Mouse (Mus musculus) gastrocnemius, adult 2 months (tissue): Measurements from ENCODE around the gene Phip. TPM values are rescaled to one million over a fixed set of nuclear protein-coding genes. Genes with fewer than 3 reads are reported as not detected.
A peak's percentile ranks its signal among the peaks of the same experiment; 100 is the strongest.

Experiments
- DNase-seq: peaks from one replicate; pipeline ENCODE4 v3.0.0; 2022
- H3K27ac ChIP-seq: fragments of 200-600 bp; 2 replicates; pipeline ENCODE4 v1.8.1; 2022; ENCODE audit warnings: mild to moderate bottlenecking
- H3K4me3 ChIP-seq: fragments of 200-600 bp; 2 replicates; pipeline ENCODE4 v1.8.1; 2022; ENCODE audit warnings: mild to moderate bottlenecking, moderate library complexity
- CTCF ChIP-seq: fragments of 200-600 bp; IDR thresholded peaks from 2 replicates; pipeline ENCODE4 v1.8.1; 2022; ENCODE audit warnings: antibody characterized with exemption, mild to moderate bottlenecking, moderate library complexity
- intact Hi-C: fragments of 180-260 bp; cut with DNase I; formaldehyde crosslinking; loops from one replicate; pipeline ENCODE4 v1.15.1; 2025
- total RNA-seq, 2 experiments: library from RNA; stranded (reverse); gene quantifications; 2 replicates each; pipeline ENCODE4 v1.2.3; 2021

Gene Phip
- total RNA-seq, 2 experiments from 2014 or later = 30.2 to 32.7 TPM

DNA sequence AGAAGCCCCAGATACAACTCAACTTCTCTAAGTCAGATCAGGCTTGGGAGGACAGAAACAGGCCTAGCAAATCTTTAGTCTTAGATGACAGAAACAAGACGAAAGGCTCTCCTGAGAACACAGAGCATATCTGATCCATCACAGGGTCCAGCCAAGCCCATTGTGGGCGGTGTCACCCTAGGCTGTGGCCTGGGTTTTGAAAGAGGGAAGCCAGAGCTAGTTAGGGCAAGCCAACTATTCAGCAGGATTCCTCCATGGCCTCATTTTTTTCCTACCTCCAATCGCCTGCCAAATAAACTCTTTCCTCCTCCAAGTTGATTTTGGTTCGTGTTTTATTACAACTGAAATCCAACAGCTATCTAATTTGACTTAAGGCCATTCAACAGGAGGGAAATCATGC is 114.0 kb downstream of the Phip start:
- TF ChIP-seq CTCF = no peak
- Histone ChIP-seq H3K27ac (no peak overlapping the region), H3K4me3 (no peak overlapping the region)
- intact Hi-C loops = no loop called here
- DNase-seq = peak; percentile 22

DNA sequence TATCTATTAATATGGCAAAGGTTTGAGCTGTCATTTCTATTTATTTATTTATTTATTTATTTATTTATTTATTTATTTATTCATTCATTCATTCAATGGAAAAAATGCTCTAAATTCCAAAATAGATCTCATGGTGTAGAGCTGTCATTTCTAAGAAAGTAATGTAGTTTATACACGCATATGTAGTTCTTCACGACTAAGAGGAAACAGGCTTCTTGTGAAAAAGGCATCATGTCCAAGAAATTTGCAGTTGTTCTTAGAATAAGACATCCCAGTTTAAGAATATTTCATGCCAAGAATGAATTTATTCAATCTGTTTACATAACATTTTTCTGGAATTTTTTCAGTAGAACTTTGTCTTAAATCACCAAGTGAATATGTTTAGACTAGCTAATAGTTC is 114.5 kb downstream of the Phip start:
- DNase-seq = no peak
- Histone ChIP-seq H3K27ac (no peak overlapping the region), H3K4me3 (no peak overlapping the region)
- no peak for TF ChIP-seq CTCF
- intact Hi-C loops = no loop called here

DNA sequence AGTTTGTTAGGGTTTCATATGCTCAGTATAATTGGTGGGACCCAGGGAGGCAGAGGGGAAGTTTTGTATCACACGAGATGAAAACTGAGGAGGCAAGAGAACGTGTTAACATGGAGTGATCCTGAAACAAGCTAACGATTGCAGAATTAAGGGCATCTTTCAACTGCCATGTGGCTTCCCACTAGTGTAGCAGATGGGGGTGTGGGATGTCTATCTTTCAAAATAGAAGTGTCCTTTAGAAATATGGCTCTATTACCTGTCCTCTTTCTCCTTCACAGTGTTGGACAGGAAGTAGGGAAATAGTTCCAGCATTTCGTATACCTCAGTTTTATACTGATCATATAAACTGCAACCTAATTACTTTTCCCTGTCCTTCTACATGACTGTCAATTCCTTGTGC is 119.1 kb downstream of the Phip start:
- H3K4me3 ChIP-seq = no peak overlapping the region
- no peak for TF ChIP-seq CTCF
- intact Hi-C loops = no loop called here
- DNase-seq = no peak
- no peak overlapping the region for H3K27ac ChIP-seq

DNA sequence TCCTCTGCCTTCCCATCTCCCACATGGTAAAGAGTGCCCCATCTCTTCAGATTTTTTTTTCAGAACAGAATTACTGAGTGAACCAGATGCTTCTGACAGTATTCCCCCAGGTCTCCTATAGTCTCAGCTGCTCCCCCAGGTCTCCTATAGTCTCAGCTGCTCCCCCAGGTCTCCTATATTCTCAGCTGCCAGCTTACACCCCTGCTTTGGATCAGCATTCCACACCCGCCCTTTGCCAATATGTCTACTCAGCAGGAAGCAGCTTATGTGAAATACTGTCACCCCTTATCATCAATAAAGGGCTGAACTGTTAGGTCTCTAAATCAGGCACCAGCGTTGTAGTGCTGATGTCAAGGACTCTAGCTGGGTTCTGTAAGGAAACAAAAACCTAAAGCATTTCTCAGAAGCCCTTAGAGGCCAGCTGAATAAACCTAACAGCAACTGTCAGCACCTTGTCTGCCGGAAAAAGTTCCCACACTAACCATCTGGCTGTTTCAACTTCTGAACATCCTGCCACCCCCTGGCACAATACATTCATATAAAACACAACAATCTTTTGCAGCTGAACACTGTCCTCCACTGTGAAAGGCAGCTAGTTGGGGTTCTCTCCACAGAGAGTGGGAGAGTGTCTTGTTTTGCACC is 120.2 kb downstream of the Phip start:
- intact Hi-C loops = no loop called here
- no peak for TF ChIP-seq CTCF
- Histone ChIP-seq H3K27ac (no peak overlapping the region), H3K4me3 (no peak overlapping the region)
- DNase-seq = no peak

DNA sequence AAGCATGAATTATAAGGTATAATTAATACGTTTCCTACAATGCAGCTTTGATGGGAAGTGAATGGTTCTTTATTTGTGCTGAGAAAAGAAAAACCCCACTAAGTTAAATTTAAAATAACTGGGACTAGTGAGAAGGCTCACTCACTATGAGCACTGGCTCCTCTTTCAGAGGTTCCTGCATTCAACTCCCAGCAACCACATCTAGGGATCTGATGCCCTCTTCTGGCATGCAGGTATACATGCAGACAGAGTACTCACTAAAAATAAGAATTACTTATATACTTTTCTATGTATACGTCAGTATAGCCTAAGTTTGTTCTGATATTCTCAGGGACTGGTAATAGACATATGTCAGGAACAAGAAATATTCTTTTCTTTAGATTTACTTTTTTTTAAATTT is 121.3 kb downstream of the Phip start:
- Histone ChIP-seq H3K27ac (no peak overlapping the region), H3K4me3 (no peak overlapping the region)
- DNase-seq = no peak
- TF ChIP-seq CTCF = peak; percentile 52
- intact Hi-C loops = no loop called here

DNA sequence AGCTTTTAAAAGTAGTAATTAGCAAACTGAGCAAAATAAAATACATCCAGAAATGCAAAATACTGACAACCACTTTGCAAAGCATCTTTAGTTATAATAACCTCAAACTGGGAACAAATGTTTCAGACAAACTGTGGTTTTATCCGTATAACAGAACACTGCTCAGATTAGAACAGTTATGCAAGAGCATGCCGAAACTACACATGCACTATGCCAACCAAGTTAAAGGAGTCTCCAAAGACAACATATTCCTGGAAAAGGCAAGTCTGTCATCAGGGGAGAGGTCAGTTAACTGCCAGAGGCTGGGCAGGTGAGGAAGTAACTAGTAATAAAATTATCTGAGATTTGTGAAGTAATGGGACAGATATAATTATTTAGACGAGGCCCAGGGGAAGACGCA is 132.6 kb downstream of the Phip start:
- H3K4me3 ChIP-seq = no peak overlapping the region
- no peak for DNase-seq
- H3K27ac ChIP-seq = no peak overlapping the region
- no peak for TF ChIP-seq CTCF
- intact Hi-C loops = no loop called here

DNA sequence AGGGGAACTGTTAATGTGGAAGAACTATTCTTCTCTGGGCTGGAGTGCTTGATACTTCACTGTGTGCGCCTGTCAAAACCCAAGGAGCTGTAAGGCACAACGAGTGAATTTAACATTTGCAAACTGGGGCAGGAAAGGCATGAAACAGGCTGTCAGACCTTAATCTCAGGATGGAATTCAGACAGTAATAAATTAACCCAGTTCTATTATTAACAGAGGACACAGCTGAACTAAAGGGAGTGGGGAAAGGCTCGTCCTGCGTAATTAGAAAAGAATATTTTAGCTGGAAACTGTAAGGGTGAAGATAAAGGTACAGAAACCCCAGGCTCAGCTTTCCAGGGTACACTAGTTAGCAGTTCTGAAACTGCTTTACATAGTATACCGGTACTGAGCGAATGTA is 139.4 kb downstream of the Phip start:
- intact Hi-C loops = no loop called here
- TF ChIP-seq CTCF = no peak
- Histone ChIP-seq H3K4me3 (no peak overlapping the region), H3K27ac (no peak overlapping the region)
- DNase-seq = no peak

DNA sequence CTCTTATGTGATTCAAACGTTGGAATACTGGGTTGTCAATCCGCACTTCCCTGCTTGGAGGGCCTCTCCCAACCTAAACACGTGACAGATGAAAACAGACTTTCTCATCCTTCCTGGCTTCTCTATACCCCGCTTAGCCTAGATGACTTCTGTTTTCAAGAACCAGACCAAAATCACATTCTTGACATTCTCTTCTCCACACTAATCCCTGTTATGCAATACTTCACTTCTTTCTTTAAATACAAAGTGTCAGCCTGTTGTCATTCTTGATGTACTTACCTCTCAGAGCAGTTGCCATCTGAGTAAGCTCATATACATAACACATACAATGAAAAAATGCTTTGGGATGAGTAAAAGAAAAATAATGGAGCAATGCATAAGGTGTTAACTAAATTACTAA is 143.4 kb downstream of the Phip start:
- no peak for DNase-seq
- TF ChIP-seq CTCF = no peak
- Histone ChIP-seq H3K4me3 (no peak overlapping the region), H3K27ac (no peak overlapping the region)
- intact Hi-C loops = no loop called here

DNA sequence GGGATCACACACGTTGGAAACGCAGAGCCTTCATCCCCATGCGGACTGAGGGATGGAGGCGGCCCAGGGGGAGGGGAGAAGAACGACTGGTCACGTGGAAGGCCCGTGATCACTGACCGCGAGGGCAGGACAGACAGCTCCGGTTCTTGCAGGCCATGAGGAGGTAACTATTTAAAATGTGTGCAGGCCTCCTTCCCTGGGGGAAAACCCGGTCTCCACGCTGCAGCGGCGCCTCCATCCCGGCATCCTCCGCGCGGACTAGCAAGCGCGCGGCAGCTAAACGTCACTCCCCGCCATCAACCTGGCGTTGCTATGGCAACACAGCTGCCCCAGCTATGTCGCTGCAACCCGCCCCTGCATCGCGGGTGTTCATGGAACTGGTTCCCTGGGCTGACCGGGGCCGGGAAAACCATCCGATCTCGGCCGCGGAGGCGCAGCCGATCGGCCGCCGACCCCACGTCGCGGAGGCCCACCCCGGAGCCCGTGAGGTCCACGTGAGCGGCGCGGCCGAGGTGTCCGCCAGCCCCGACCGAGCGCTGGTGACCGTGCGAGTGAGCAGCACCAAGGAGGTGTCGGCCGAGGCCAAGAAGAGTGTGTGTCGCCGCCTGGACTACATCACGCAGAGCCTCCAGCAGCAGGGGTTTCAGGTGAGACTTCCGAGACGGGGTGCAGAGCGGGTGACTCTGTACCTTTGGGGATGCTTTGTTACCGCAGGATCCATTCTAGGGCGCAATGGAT is 145.5 kb downstream of the Phip start:
- peak overlapping the region; percentile 85 for H3K27ac ChIP-seq
- intact Hi-C loops = no loop called here
- peak overlapping the region; percentile 95 for H3K4me3 ChIP-seq
- peak; percentile 90 for DNase-seq
- no peak for TF ChIP-seq CTCF

DNA sequence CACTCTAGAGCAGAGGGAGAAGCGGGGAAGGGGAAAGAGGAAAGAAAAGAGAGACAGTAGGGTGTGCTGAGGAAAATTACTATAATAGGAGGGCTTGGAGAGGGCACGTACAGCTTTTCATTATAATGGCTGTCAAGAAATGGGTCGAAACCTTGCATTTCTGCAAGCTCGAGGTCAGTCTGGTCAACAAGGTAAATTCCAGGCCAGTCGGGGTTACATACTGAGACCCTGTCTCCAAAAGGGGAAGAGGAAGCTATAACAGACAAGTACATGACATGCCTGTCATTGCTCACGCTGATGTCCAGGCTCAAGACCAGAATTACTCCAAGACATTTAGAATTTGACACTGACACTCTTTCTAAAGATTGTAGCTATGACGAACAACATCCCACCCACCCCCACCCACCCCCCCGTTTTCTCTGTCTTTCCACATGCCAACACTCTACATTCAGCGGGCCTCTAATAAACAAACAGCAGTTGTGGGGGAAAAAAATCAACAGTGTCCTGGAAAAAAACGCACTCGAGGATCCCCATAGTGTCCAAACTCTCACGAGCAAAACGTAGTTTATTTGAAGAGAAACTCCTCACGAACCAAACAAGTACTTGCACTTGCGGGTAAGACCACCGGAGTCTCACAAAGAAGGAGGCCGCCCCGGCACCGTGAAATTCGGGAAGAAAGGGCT is 146.2 kb downstream of the Phip start, which contains the start of gene Irak1bp1:
Gene Irak1bp1, plus strand, starts transcription at position 534 of the 683 bp plus-strand sequence.
- H3K27ac ChIP-seq = peak within 1 kb of the TSS; percentile 85
- intact Hi-C loops = no loop called here

DNA sequence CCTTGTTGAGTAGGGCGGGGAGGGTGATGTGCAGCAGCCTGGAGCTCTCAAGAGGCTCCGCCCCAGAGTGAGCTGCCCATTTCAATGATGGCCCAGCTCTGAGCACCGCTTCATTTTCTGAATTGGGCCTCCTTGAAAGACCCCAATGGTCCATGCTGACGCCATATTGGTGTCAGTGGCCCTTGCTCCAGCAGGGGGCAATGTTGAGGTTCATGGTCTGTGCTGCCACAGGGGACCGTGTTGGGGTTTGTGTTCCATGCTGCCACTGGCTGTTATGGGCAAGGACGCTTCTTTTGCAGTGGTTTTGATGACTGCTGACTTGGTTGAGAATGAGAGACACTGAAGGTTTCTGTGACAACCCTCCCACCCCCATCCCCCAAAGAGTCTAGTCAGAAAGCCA is 148.9 kb downstream of the Phip start:
- no peak for TF ChIP-seq CTCF
- no peak for DNase-seq
- Histone ChIP-seq H3K27ac (no peak overlapping the region), H3K4me3 (no peak overlapping the region)
- intact Hi-C loops = no loop called here

More for the DNA sequence above, 146.2 kb downstream of the Phip start, which contains the start of gene Irak1bp1:
- no peak for TF ChIP-seq CTCF
- peak within 1 kb of the TSS; percentile 95 for H3K4me3 ChIP-seq
- DNase-seq = no peak

Other genes starting within 250 kb of the Phip start
- gene Irak1bp1, start 146.0 kb downstream of the Phip start, total RNA-seq = 1 to 10 TPM; 2.1 to 2.3 TPM
- 1 to 10 TPM; 2.5 to 5.5 TPM for gene Hmgn3, start 171.2 kb upstream of the Phip start, total RNA-seq